Mouse (Mus musculus): Measurements from ENCODE around the gene Fat3.

DNA sequence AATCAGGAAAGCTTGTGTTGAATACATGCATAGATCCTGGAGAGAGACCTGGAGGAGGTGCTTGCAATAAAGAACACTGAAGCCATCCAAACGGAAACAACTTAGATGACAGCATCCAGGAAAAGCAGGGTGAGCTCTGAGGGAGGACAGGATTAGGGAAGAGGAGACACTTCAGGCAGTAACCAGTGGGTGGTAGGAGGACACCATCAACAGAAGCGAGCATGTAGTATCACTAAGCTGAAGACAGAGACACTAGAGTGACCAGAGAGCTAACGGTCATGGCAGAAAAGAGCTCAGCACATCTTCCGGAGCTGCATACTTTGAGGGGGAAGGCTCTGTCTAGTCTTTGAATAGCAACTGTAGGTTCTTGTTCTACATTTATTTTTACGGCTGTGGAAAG lies 393.7 kb downstream of the Fat3 start:
- TF ChIP-seq CTCF (IDR thresholded peaks at IDR 0.05; ENCODE audit: borderline replicate concordance, control insufficient read depth, extremely low read depth, insufficient read depth, low read length, poor library complexity) (no peak), POLR2A (IDR thresholded peaks at IDR 0.05; ENCODE audit: control insufficient read depth, extremely low read depth, insufficient read depth, low read length, poor library complexity) (no peak)

Data from thymus, adult 2 months (tissue).